Comparison of ENCODE assay signal across 28 mouse cellular contexts in the genomic region with DNA sequence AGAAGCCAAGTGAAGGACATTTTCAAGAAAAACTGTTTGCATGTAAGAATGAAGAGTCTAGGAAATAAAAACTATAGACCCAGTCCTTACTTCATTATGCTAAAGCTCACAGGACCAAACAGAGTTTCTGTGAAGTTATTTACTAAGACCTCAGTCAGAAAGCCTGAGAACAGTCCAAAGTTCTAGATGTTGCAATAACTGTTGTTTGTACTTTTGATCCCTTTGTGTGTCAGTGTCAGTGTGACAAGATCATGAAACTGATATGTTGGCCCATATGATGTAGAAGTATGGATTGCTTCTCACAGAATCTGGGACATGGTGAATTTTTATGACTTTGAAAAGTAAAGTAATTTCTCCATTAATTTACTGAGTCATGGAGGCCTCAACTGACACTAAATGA. TPM values are rescaled to one million over a fixed set of nuclear protein-coding genes. Genes with fewer than 3 reads are reported as not detected.
"Had no signal": no experiment of that assay in that cellular context is flagged by ENCODE, and none has a peak within 500 bp of the region (broad histone marks: within the 10 kb centered on the region; RNA-seq: fewer than 3 reads in every experiment).

No protein-coding gene starts in this region.

- H3K4me1 ChIP-seq: liver, embryonic 13.5 days; lung, embryonic 15.5 days; midbrain, embryonic 10.5 days; midbrain, embryonic 12.5 days; neural tube, embryonic 13.5 days; neural tube, embryonic 15.5 days; stomach, embryonic 15.5 days had no signal

- H3K4me2 ChIP-seq: liver, embryonic 13.5 days; lung, embryonic 15.5 days; midbrain, embryonic 12.5 days; neural tube, embryonic 13.5 days; neural tube, embryonic 15.5 days; stomach, embryonic 15.5 days had no signal

- DNase-seq: liver, embryonic 13.5 days; lung, adult 2 months; lung, postnatal 14 days; lung, postnatal 4 days; midbrain, embryonic 14.5 days; retina, postnatal 1 day; right cerebral cortex, adult 18-20 months; right cerebral cortex, postnatal 25 days; right cerebral cortex, postnatal 4 days; spleen, adult 18-20 months; thymus, adult 2 months; thymus, postnatal 14 days; thymus, postnatal 36 days had no signal

- H3K27me3 ChIP-seq: liver, embryonic 13.5 days; lung, embryonic 15.5 days; midbrain, embryonic 12.5 days; neural tube, embryonic 13.5 days; neural tube, embryonic 15.5 days; stomach, embryonic 15.5 days had no signal

- H3K4me3 ChIP-seq: liver, embryonic 13.5 days; lung, embryonic 15.5 days; midbrain, embryonic 10.5 days; midbrain, embryonic 12.5 days; myocyte; neural tube, embryonic 13.5 days; neural tube, embryonic 15.5 days; stomach, embryonic 15.5 days had no signal

- ATAC-seq: lung, postnatal 0 days; midbrain, embryonic 16.5 days had no signal

- H3K36me3 ChIP-seq: liver, embryonic 13.5 days; lung, embryonic 15.5 days; midbrain, embryonic 10.5 days; midbrain, embryonic 12.5 days; neural tube, embryonic 13.5 days; neural tube, embryonic 15.5 days; stomach, embryonic 15.5 days had no signal

- H3K9me3 ChIP-seq: lung, embryonic 15.5 days; neural tube, embryonic 15.5 days; stomach, embryonic 15.5 days had no signal

- H3K27ac ChIP-seq: liver, embryonic 13.5 days; lung, embryonic 15.5 days; midbrain, embryonic 10.5 days; midbrain, embryonic 12.5 days; neural tube, embryonic 13.5 days; neural tube, embryonic 15.5 days; stomach, embryonic 15.5 days; stomach, postnatal 0 days had no signal

- H3K9ac ChIP-seq: liver, embryonic 13.5 days; lung, embryonic 15.5 days; midbrain, embryonic 12.5 days; neural tube, embryonic 13.5 days; neural tube, embryonic 15.5 days; stomach, embryonic 15.5 days had no signal

RNA-seq across cellular contexts. Expression of gene Gm9733, which starts 2.6 kb away (rescaled TPM):
- total RNA-seq: megakaryocyte-erythroid progenitor cell, adult 5-6 weeks had no signal
- polyA plus RNA-seq: limb, embryonic 14.5 days; liver, embryonic 13.5 days; midbrain, embryonic 10.5 days; midbrain, embryonic 12.5 days; midbrain, embryonic 14.5 days; midbrain, embryonic 16.5 days; myocyte; neural tube, embryonic 11.5 days; neural tube, embryonic 13.5 days; neural tube, embryonic 15.5 days; small intestine, adult 2 months; stomach, postnatal 0 days; testis, adult 2 months had no signal
